Mouse (Mus musculus): ENCODE measurements around the gene Nlgn1. TPM values are rescaled to one million over a fixed set of nuclear protein-coding genes. Genes with fewer than 3 reads are reported as not detected.

Nlgn1 gene
- total RNA-seq (2021) = under 1 TPM; 0.07 to 0.08 TPM
- long read RNA-seq, experiment 1, partial matches to known transcripts = 0 of 1 reads
- long read RNA-seq, experiment 1, other reads (novel, unspliced or antisense) = 1 of 1 reads
- long read RNA-seq, experiment 2, partial matches to known transcripts = 0 of 2 reads
- long read RNA-seq, experiment 2, other reads (novel, unspliced or antisense) = 2 of 2 reads

- intact Hi-C loops (cut with DNase I) = no loop called here
- DNase-seq = no peak
Observed at GRCm38 (mm10) chr3:26332400-26333238, at the start of gene Nlgn1. Gene Nlgn1 (minus strand): TSS chr3:26332460.

GRCm38 (mm10) chr3:26378272-26378671 is 46.0 kb upstream of the Nlgn1 start:
- intact Hi-C loops (cut with DNase I) = no loop called here
- no peak for DNase-seq

GRCm38 (mm10) chr3:26355082-26355481 is 22.8 kb upstream of the Nlgn1 start:
- no peak for DNase-seq
- intact Hi-C loops (cut with DNase I) = no loop called here

GRCm38 (mm10) chr3:26354483-26355030 is 22.3 kb upstream of the Nlgn1 start:
- DNase-seq = no peak
- intact Hi-C loops (cut with DNase I) = no loop called here

GRCm38 (mm10) chr3:26337495-26337894 is 5.2 kb upstream of the Nlgn1 start:
- no peak for DNase-seq
- intact Hi-C loops (cut with DNase I) = no loop called here

- no peak for DNase-seq
- intact Hi-C loops (cut with DNase I) = no loop called here
Observed at GRCm38 (mm10) chr3:26333239-26333811, 1.1 kb upstream of the Nlgn1 start.

GRCm38 (mm10) chr3:26331177-26332061 is 841 bp downstream of the Nlgn1 start:
- no peak for DNase-seq
- intact Hi-C loops (cut with DNase I) = no loop called here

GRCm38 (mm10) chr3:26330863-26331176 is 1.4 kb downstream of the Nlgn1 start:
- DNase-seq = no peak
- intact Hi-C loops (cut with DNase I) = no loop called here

GRCm38 (mm10) chr3:26330019-26330418 is 2.2 kb downstream of the Nlgn1 start:
- intact Hi-C loops (cut with DNase I) = no loop called here
- no peak for DNase-seq

GRCm38 (mm10) chr3:26324510-26324909 is 7.8 kb downstream of the Nlgn1 start:
- DNase-seq = no peak
- intact Hi-C loops (cut with DNase I) = no loop called here

- intact Hi-C loops (cut with DNase I) = no loop called here
- no peak for DNase-seq
Observed at GRCm38 (mm10) chr3:26317397-26317796, 14.9 kb downstream of the Nlgn1 start.

GRCm38 (mm10) chr3:26297869-26298268 is 34.4 kb downstream of the Nlgn1 start:
- no peak for DNase-seq
- intact Hi-C loops (cut with DNase I) = no loop called here

GRCm38 (mm10) chr3:26270894-26271795 is 61.1 kb downstream of the Nlgn1 start:
- DNase-seq = no peak
- intact Hi-C loops (cut with DNase I) = no loop called here

- no peak for DNase-seq
- intact Hi-C loops (cut with DNase I) = no loop called here
Observed at GRCm38 (mm10) chr3:26246564-26246963, 85.7 kb downstream of the Nlgn1 start.

- DNase-seq = no peak
Observed at GRCm38 (mm10) chr3:26243274-26243673, 89.0 kb downstream of the Nlgn1 start.

GRCm38 (mm10) chr3:26230006-26230405 is 102.3 kb downstream of the Nlgn1 start:
- intact Hi-C loops (cut with DNase I) = no loop called here

More at GRCm38 (mm10) chr3:26243274-26243673, 89.0 kb downstream of the Nlgn1 start:
- intact Hi-C loops (cut with DNase I) = no loop called here

GRCm38 (mm10) chr3:26228827-26229226 is 103.4 kb downstream of the Nlgn1 start:
- intact Hi-C loops (cut with DNase I) = no loop called here
- DNase-seq = no peak

More at GRCm38 (mm10) chr3:26230006-26230405, 102.3 kb downstream of the Nlgn1 start:
- DNase-seq = no peak

- no peak for DNase-seq
- intact Hi-C loops (cut with DNase I) = no loop called here
Observed at GRCm38 (mm10) chr3:26228172-26228781, 104.0 kb downstream of the Nlgn1 start.

- intact Hi-C loops (cut with DNase I) = no loop called here
- DNase-seq = no peak
Observed at GRCm38 (mm10) chr3:26223500-26223899, 108.8 kb downstream of the Nlgn1 start.

All from gastrocnemius, postnatal 36 days (tissue).